Mouse (Mus musculus) left cerebral cortex, adult 8-10 months (tissue): ENCODE data around the gene Wbp2. TPM values are rescaled to one million over a fixed set of nuclear protein-coding genes. Genes with fewer than 3 reads are reported as not detected.
"Not testable (repeated sequence)": the region's sequence is repeated elsewhere in the genome, so short reads cannot be mapped to it uniquely, and the experiment has no call there.

ENCODE experiments used
- DNase-seq, 2 experiments: peaks; one replicate each; pipeline ENCODE4 v3.0.0; 2022; ENCODE audit warnings: low spot score in 2 of 2
- total RNA-seq, 4 experiments: library from RNA; stranded (reverse); gene quantifications; 2 replicates each; pipeline ENCODE4 v1.2.4; 2022

Gene Wbp2
- total RNA-seq, 4 experiments from 2014 or later = 414 to 460 (median 438) TPM

- DNase-seq = no peak
Observed at GRCm38 (mm10) chr11:116109441-116110081, 22.8 kb upstream of the Wbp2 start.

GRCm38 (mm10) chr11:116108464-116109137 lies 21.8 kb upstream of the Wbp2 start:
- DNase-seq = no peak

- no peak for DNase-seq
Observed at GRCm38 (mm10) chr11:116107777-116108285, 21.0 kb upstream of the Wbp2 start.

GRCm38 (mm10) chr11:116106963-116107776 lies 20.4 kb upstream of the Wbp2 start:
- no peak for DNase-seq

GRCm38 (mm10) chr11:116106154-116106962 lies 19.6 kb upstream of the Wbp2 start:
- no peak for DNase-seq

GRCm38 (mm10) chr11:116105065-116105464 lies 18.3 kb upstream of the Wbp2 start:
- no peak for DNase-seq

GRCm38 (mm10) chr11:116104006-116104646 lies 17.3 kb upstream of the Wbp2 start:
- no peak for DNase-seq

GRCm38 (mm10) chr11:116103572-116103971 lies 16.8 kb upstream of the Wbp2 start:
- no peak for DNase-seq

GRCm38 (mm10) chr11:116102472-116102871 lies 15.7 kb upstream of the Wbp2 start:
- no peak for DNase-seq

- DNase-seq = no peak
Observed at GRCm38 (mm10) chr11:116101931-116102381, 15.2 kb upstream of the Wbp2 start.

GRCm38 (mm10) chr11:116100839-116101238 lies 14.0 kb upstream of the Wbp2 start:
- DNase-seq = no peak

GRCm38 (mm10) chr11:116100385-116100784 lies 13.6 kb upstream of the Wbp2 start:
- DNase-seq = no peak

GRCm38 (mm10) chr11:116099462-116099861 lies 12.7 kb upstream of the Wbp2 start:
- DNase-seq = no peak

GRCm38 (mm10) chr11:116098711-116099460 lies 12.1 kb upstream of the Wbp2 start:
- no peak for DNase-seq

- no peak for DNase-seq
Observed at GRCm38 (mm10) chr11:116096213-116097108, 9.7 kb upstream of the Wbp2 start.

GRCm38 (mm10) chr11:116095573-116095972 lies 8.8 kb upstream of the Wbp2 start:
- no peak for DNase-seq

GRCm38 (mm10) chr11:116093771-116094565 lies 7.2 kb upstream of the Wbp2 start:
- no peak for DNase-seq

GRCm38 (mm10) chr11:116092959-116093358 lies 6.2 kb upstream of the Wbp2 start:
- not testable (repeated sequence) for DNase-seq
